Mouse (Mus musculus): ENCODE results near the gene Aif1. TPM values are rescaled to one million over a fixed set of nuclear protein-coding genes. Genes with fewer than 3 reads are reported as not detected.

Gene Aif1
- total RNA-seq, 2 experiments from 2014 or later = 9.8 to 10.6 TPM

DNA sequence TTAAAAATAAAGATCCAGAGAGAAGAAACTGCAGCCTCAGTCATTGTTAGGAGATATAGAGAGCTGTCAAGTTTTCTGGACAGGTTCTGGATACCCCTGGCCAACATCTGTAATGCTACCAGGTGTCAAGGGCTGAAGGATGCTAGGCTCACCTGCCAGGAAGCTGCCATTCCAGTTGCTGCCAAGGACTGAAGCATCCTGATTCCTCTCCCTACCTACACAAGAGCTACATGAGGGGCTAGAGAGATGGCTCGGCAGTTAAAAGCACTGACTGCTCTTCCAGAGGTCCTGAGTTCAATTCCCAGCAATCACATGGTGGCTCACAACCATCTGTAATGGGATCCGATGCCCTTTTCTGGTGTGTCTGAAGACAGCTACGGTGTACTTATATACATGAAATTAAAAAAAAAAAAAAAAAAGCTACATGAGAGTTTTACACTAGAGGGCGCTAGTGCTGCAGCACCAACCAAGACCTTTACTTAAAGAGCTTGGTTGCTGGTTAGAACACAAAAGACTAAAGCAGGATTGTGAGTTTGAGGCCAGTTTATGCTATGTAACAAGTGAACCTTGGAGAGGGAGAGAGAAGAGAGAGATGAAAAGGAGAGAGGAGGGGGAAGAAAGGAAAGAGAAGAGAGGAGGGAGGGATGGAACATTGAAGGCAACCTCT is 7.2 kb downstream of the Aif1 start:
- DNase-seq (ENCODE audit: low spot score in 2 of 2) = no peak

DNA sequence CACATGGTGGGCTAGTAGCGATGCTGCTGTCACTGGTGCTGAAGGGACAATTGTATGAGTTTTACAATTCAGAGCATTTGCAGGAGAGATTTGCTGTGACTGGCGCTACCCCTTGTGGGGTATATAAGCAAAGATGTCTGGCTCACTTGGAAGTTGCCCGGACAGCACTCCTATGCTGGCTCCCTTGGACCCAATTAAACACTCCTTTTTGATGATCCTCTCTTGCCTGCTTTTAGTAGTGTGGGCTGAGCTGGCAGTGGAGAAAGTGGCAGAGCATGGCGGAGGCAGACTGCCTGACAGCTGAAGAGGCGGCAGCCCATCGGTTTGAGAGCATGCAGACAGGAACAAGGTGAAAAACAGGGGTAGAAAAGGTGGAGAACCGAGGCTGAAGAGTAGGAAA is 8.1 kb downstream of the Aif1 start:
- no peak for DNase-seq (ENCODE audit: low spot score in 2 of 2)

DNA sequence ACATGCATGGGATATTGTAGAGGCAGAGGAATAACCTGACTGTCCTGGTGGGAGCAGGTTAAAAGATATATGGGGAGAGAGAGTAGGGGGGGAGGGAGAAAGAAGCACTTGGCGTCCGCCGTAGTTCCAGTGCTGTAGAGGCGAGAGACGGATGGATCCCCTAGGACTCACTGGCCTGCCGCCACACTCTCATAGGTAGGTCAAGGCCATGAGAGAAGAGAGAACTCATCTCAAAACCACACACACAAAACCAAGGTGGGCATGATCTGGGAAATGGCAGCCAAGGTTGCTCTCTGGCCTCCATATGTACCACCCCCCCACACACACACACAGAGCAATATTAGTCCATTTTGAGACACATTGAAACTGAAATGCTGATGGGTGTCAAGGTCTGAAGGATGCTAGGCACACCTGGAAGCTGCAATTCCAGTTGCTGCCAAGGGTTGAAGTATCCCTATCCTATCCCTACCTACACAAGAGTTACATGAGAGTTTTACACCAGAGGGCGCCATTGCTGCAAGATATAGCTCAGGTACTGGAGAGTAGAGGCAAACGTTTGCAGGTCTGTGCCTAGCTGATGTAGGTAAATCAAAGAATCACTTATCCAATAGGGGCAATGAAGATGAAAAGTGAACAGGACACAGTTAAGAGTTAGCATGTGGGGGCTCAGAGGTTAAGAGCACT is 9.4 kb downstream of the Aif1 start:
- no peak for DNase-seq (ENCODE audit: low spot score in 2 of 2)

DNA sequence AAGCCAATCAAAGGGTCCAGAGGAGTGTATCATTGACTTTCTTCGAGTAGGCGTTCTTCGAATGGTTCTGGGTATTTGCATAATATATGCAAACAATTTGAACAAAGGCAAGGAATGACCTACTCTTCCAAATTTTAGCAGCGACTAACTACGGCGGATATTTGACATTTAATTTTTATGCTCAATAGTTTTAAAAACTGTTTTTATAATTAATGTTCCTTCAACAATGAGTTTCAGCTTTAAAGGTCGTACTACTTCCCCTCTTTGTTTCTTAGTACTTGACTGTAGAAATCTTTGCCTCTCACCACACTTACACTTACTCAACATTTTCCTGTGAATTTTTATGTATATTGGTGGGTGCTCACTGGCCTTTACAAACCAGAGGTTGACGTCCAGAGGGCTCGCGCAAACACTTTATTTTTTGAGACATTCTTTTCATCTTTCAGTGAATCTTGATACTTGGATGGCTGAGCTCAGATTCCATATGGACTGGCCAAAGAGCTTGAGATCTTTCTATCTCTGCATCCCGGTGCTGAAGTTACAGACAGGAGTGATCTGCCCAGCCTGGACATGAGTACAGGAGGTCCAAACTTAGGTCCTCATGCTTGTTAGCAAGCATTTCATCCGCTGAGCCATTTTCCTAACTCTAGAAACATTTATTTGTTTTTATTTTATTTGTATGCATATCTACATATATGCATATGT is 10.3 kb downstream of the Aif1 start:
- DNase-seq (ENCODE audit: low spot score in 2 of 2) = no peak

DNA sequence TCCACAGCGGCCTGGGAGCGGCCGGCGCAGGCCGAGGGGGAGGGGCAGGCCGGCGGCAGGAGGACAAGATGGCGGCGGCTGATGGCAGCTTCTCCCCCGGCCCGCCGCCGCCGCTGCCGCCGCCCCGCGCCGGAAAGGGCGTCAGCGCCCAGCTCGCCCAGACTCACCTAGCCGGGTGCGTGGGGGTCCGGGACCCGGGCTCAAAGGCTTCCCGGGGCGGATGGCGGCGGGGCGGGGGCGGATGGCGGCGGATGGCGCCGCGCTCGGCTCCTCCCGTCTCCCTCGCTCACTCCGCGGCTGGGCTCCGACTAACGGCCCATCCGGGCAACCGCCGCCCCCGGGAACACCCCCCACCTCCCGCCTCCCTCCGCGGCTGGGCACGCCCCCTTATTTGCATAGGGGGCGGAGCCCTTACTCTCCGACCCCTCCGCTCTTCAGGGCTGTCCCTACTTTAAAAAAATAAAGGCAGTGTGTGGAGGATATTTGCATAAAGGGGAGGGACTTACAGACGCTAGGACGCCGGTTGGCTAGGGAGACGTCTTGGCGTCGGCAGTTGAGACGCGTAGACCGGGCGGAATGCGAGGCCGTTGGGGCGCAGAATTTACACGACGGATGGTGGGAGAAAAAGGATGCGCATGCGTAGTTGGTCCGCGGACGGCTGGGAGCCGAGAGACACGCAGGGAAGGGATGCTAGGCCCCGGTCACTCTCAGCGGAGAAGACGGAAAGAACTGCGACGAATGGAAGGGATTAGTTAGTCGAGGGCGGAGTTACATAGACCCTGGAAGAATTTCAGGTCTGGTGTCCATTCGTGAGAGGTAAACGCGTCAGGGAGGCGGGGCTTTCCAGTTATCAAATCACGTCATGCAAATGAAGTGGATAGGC is 11.1 kb downstream of the Aif1 start, which contains the start of gene Prrc2a:
Gene Prrc2a, minus strand, starts transcription at position 330 of the 883 bp plus-strand sequence.
- DNase-seq (ENCODE audit: low spot score in 2 of 2) = peak; percentile 88 to 96

DNA sequence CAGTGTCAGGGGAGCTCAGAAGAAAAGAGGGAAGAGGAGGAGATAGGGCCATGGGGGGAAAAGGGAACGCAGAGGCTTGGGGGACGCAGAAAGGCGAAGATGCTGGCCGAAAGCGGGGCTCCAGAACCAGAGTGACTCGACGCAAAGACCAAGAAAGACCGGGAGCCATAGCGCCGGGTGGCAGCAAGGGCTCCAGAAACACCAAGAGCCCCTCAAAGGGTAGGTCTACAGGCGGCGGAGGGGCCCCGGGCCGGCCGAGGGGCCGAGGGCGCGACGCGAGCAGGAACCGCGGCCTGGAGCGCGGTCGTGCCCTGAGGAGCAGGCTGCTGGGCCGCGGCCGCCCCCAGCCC is 11.7 kb downstream of the Aif1 start:
- DNase-seq (ENCODE audit: low spot score in 2 of 2) = no peak

DNA sequence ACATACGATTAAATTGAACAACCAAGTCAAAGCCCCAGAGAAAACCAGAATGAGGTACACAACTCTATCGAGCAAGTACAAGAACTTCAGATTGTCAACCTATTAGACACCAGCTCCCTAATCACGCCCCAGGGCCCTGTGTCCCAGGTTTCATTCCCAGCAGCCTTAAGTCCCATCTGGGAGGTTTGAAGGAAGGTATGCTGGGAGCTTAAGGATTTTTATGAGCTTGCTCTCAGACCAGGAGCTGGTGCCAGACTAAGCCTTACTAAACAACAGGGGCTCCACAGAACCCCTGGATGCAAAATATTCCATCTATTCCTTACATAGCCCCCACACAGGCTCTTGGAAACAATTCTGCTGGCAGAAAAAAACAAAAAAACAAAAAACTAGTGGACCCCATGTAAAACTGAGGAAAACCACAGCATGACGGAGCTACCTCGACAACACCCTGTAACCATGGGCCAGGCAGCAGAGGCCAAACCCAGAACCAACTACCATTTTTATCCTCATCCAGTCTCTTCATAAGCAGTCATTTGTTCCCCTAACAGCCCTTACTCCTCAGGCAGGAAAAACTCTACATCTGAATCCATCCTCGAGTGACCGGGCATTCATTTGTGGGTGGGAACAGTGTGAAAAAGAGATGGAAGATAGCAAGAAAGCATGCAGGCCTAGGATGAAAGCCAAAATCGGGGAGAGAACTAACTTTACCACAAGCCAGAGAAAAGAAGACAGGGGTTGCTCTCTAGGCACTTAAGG is 12.4 kb downstream of the Aif1 start:
- no peak for DNase-seq (ENCODE audit: low spot score in 2 of 2)

DNA sequence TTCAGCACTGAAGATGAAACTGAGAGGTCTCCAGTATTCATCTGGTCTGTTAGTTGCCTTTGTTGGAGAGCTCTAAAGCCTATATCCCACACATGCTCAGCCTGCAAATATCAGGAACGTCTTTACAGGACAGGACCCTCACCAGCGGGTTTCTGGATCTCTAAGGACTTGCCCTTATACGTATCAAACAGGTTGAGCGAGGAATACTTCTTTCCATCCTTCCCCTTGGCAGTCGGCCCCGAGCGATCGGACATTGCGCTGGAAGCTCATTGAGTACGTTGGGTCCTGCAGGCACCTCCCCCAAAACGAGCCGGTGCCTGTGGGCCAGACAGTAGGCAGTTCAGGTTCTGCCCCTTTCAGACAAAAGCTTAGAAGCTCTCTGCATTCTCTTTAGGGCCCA is 13.1 kb downstream of the Aif1 start:
- DNase-seq (ENCODE audit: low spot score in 2 of 2) = no peak

DNA sequence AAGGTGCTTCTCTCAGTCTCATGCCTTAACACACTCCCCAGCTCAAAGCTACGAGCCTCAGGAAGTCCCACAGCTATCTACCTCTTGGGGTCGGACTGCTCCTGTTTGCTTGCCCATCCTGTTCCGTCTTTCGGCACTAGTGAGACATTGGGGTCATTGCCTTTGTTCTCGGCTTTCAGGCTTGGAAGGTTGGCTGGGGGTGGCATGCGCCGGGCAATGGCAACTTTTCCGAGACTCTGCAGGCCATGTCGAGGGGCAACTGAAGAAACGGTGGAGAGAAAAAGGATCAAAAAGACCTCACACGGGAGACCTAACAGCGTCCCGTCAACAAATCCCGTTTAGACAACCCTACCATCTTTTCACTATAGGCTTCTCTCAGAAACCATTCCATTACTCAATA is 13.7 kb downstream of the Aif1 start:
- no peak for DNase-seq (ENCODE audit: low spot score in 2 of 2)

DNA sequence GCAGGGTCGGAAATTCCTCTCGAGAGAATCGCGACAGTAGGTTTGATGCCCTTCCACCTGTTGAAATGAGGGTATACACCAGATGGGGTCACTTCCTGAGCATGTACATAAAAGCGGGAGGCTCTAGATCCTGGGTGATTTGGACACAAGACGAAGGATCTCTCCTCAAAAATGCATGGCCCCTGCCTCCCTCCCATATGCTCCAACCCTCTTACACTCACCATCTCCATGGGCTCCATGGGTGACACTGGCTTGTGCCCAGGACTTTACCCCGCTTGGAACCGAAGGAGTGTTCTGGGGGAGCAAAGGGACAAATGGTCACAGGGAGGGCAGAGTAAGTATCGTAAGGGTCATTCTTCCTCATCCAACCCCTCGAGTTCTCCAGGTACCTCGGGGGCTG is 14.4 kb downstream of the Aif1 start:
- DNase-seq (ENCODE audit: low spot score in 2 of 2) = no peak

DNA sequence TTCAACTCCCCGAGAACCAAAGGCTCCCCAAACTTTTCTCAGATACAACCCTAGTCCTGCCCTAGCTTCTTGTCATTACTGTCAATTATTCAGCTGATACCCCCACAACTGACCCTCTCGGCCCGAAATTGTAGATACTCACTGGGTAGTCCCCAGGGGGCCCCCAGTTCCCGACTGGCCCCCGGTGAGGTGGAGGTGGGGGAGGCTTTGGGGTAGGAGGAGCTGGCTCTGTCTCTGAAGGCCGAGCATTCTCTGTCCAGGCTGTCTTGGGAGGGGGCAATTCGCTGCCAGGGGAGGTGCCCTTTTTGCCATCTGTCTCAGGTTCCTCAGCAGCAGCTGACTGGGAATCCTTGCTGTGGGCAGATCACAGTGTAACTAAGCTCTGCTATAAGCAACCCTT is 16.2 kb downstream of the Aif1 start:
- no peak for DNase-seq (ENCODE audit: low spot score in 2 of 2)

DNA sequence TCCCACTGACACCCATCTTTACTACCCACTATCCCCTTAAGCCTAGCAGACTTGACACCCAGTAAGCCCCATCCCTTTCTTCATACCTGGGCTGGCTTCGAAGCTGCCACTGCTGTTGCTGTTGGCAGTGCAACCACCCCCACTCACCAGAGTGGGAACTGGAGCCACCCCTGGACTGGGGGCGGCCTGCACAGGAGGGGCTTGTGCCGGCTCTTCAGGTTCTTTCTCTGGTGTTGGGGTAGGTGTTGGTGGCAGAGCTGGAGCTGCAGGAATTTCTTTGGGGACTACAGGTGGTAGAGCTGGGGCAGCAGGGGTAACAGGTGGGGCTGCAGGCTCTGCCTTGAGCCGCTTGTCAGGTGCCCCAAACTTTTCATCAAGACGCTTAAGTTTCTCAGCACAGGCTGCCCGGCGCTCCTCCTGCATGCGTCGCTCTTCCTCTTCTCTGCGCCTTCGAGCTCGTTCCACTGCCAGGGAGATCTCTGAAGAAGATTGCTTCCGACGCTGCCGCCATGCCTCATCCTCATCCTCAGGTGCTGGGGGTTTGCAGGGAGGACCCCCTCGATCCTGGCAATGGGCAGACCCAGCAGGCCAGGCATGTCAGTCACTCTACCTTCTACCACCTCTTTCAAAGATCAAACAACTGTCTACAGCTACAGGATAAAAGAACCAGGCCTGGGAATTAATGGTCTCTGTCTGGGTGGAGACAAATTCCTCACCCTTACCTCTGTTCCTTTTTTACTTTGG is 16.8 kb downstream of the Aif1 start:
- DNase-seq (ENCODE audit: low spot score in 2 of 2) = no peak

DNA sequence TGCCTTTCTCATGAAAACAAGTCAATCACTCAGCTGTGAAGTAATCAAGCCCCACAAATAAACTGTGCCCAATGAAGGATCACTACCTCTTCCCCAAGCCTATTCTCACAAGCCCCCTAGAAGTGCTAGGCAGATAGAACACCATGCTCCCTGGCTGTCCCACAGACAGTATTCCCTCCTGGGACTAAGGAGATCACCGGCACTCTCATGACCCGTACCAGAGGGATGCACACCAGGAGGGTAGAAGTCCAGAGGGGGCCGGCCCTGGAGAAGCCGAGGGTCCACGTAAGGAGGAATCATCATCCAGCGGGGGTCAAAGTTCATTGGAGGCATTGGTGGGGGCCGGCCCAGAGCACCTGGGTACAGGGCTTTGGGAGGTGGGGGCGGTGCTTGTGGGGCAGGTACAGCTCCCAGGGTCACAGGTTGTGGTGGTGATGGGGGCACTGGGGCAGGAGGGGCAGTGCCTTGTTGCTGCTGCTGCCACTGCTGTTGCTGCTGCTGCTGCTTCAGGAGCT is 18.1 kb downstream of the Aif1 start:
- no peak for DNase-seq (ENCODE audit: low spot score in 2 of 2)

DNA sequence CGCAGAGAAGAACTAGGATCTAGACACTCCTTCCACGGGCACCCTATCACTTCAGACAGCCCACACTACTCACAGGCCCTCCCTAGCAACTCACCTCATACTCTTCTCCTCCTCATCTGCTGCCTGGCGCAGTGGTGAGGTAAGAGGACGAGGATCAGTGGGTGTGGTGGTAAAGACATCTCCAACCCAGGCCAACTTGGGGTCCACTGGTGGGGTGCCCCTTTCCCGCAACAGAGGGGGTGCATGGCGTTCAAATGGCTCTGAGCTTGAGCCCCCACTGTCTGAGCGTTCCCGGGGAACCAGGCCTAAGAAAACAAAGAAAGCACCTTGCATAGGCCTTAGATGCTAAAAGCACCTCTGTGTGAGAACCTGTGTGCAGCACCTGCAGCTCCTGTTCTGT is 18.6 kb downstream of the Aif1 start:
- DNase-seq (ENCODE audit: low spot score in 2 of 2) = no peak

DNA sequence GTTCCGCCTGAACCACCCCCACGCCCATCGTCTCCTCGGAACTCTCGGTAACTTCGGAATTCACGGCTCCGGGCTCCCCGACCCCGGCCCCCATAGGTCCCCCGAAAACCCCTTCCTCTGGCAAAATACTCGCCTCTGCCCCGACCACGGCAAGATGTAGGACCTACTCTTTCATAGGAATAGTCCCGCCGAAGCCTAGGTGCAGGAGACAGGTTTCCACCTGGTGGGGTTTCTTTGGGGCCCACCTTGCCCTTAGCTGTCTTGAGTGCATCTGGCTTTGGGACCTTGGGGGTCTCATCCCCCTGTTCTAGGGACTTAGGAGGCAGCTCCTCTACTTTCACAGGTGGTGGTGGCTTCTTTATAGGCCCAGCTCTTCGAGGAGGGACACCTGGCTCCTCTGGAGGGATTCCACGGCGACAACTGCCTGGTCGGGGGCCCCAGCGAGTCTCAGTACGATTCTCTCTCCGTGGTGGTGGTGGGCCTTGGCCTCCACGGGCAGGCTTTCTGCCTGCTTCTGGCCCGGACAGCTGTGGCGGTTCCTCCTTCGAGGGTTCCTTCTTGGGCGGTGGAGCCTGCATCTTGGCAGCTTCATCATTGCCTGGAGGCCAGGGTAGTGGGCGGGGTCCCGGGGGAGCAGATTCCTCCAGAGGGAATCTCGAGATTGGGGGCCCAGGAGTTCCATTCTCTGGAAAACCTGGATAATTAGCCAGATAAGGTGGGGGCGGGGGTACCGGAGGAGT is 19.2 kb downstream of the Aif1 start:
- DNase-seq (ENCODE audit: low spot score in 2 of 2) = no peak

DNA sequence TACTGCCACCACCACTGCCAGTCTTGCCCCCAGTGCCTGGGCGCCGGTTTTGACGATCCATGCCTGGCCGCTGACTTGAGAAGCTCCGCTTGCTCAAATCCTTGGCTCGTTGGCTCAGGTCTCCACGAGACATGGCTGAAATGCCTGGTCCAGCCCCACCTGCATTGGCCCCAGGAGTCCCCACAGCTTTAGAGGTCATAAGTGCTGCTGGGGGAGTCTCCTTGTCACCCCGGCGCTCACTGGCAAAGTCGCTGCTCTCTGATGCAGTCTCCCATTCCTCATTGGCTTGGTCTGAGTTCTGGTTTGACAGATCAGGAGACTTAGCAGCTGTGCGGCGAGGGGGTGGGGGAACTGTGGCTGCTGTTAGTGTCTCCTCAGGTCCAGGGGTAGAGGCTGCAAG is 20.4 kb downstream of the Aif1 start:
- DNase-seq (ENCODE audit: low spot score in 2 of 2) = no peak

DNA sequence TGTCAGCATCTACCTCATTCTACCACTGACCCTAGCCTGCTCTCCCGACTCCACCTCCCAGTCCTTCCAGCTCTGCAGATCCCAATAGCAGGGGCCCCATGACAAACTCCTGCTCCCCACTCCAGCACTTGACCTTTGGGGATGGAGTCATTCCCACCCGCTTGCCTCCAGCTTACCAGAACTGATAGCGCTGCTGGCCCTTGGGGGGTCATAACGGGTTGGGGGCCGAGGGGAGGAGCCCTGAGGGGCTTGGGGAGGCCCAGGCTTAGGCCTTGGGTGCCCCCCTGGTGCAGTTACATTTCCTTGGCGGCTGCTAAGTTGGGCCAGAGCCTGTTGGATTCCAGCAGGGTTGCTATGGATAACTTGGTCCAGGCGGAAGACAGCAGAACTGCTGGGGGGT is 21.3 kb downstream of the Aif1 start:
- no peak for DNase-seq (ENCODE audit: low spot score in 2 of 2)

DNA sequence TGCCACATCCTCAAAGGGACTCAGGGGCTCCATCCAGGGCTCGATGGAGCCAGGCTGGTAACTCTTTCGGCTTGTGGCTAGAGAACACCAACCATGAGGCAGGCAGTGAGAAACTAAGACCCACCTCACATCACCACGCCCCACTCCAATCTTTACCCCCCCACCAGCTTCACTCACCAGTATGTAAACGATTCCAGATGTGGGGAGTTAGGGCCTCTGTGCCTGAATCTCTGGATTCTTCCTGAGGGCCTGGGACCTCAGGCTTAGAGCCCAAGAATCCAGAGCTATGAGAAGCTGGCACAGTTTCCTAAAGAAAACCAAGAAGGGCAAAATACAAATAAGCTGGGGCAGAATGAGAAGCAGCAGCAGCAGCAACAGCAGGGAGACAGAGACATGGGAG is 21.9 kb downstream of the Aif1 start:
- no peak for DNase-seq (ENCODE audit: low spot score in 2 of 2)

DNA sequence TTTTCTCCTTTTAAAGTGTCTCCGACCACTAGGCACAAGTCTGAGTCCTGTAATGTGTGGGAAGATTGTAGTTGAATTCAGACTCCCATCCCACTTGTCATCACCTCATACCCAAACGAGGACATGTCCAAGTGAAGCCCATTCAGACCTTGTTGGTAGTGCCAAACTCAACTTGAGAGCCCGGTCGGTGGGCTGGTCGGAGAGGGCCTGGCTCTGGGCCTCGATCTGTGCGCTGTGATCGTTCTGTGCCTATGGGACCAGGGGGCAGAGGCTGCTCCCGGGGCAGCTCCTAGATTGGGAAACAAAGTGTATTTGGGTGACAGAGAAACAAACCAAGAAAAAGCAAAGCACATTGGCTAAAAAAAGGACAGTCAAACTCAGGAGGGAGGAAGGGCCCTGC is 22.8 kb downstream of the Aif1 start:
- DNase-seq (ENCODE audit: low spot score in 2 of 2) = no peak

Measured in adrenal gland, postnatal 4 days (tissue).